Mouse (Mus musculus): ENCODE measurements around the gene Rnase1.
"Not testable (repeated sequence)": the region's sequence is repeated elsewhere in the genome, so short reads cannot be mapped to it uniquely, and the experiment has no call there.

Rnase1 gene

DNA sequence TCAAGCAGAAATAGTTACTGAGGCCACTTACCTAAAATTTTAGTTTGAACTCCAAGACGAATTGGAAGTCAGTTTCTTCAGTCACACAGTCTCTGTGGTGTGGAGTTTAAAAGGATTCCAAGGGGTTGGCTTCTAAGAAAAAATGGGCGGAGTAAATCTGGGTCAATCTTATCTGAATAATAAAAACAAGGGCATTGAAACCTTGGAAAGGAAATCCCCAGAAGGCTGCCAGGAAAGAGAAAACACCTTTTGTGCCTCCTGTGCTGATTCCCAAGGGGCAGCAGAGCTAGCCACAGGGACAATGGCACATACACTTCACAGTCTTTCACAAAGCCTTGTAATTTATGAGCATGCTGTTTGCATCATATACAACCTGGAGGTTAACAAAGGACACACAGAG, at the start of gene Rnase1:
Gene Rnase1, minus strand, starts transcription at position 101 of the 400 bp plus-strand sequence.
- no peak for DNase-seq

DNA sequence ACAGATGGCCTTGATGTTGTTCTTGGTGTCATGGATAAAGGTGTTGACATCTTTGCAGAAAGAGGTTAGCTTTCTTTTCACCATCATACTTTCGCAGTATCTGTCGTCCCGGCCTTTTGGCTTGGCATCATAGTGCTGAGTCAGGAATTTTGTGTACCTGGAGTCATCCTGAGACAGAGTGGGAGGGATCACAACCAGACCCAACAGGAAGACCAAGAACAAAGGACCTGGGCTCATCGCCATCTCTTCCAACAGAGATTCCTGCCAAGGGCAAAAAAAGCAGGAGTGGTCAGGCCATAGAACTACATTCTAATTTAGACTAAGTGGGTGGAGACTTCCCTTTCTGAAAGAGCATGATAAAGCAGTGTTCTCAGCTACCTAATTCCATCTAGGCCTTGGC, 49.1 kb upstream of the Rnase1 start:
- DNase-seq: no peak

- not testable (repeated sequence) for DNase-seq
Observed at GRCm38 (mm10) chr14:51181051-51181450, 34.5 kb upstream of the Rnase1 start.

DNA sequence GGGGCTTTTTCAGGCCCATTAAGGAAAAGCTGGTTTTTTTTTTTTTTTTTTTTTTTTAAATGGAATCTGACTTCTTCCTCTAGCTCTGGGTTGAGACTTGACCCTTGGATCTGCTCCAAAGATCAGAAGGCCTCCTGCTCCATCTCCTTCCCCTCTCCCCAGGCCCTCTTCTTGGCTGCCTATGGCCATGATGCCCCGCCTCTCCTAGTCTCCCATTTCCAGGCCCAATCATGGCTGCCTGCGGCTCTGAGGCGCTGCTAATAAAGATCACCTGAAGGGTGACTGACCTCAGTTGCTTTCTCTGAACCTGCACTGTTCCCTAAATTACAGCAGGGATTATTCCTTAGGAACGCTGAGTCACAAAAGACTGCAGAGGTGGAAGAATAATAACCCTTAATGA, 27.3 kb upstream of the Rnase1 start:
- no peak for DNase-seq

DNA sequence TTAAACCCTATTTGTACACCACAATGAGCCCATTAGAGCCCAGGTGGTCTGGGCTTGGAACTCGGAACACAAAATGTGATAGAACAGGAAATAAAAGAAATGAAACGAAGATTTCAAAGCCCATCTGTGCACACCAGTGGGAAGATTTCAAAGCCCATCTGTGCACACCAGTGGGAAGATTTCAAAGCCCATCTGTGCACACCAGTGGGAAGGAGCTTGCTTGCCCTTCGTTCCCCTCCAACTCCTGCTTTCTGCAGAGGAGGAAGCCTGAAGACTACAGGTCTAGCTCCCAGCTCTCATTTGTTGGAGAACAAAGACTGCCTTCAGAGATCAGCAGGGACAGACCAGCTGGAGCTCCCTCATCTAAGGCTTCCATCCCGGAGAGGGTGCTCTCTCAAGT, 26.4 kb upstream of the Rnase1 start:
- not testable (repeated sequence) for DNase-seq

GRCm38 (mm10) chr14:51172095-51172865, 25.7 kb upstream of the Rnase1 start:
- DNase-seq: peak; percentile 37

DNA sequence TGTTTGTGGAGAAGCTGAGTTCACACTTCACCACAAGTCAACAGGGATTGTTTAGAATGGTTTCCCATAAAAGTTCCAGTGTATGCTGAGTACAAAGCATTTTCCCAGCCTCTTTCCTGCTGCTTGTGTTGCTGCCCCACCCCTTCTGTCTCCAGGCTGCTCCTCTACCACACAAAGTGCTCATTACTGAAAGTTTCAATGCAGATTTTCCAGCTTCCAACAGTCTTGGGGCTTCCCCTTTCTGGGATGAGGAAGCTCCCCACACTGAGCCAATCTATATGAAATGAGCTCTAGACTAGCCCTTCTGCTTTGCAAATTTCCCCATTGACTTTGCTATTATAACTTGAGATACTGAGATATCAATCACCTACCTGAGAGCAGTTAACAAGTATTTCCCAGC, 19.5 kb upstream of the Rnase1 start:
- DNase-seq: no peak

GRCm38 (mm10) chr14:51165435-51165834, 18.9 kb upstream of the Rnase1 start:
- no peak for DNase-seq

DNA sequence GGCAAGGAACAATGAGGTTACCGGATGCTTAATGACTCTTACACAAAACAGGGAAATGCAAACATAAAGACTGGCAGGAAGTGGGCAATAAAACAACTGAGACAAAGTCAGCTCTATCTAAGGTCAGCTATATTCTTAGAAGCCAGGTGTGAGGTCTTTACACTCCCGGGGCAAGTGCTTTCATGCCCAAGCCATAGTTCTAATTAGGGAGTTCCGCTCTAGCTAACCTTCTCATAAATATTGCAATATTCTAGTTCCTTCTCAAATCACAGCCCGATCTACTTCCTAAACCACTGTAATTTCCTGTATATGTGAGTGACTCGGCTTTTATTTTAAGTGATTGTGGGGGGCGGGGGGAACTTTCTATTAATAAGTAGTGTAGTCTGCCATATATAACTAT, 16.7 kb upstream of the Rnase1 start:
- DNase-seq: not testable (repeated sequence)

DNA sequence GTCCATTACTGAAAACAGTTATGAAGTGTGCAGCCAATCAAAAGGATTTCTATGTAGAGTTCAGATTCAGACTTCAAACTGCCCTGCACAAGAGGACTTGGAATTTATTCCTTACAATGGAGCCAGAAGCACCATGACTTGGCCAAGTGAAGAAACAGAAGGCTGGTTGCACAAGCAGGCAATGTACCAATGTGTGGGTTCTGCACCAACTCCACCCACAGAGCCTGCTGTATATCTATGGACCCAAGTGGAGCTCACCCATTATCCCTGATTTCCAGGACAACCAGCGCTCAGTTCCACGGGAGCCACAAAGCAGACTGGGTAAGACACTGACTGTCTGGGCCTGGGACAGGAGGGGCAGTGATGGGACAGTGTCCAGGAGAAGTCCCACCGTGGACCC, 15.4 kb upstream of the Rnase1 start, which contains the start of gene Rnase2b:
Gene Rnase2b, plus strand, starts transcription at position 285 of the 400 bp plus-strand sequence.
- not testable (repeated sequence) for DNase-seq

DNA sequence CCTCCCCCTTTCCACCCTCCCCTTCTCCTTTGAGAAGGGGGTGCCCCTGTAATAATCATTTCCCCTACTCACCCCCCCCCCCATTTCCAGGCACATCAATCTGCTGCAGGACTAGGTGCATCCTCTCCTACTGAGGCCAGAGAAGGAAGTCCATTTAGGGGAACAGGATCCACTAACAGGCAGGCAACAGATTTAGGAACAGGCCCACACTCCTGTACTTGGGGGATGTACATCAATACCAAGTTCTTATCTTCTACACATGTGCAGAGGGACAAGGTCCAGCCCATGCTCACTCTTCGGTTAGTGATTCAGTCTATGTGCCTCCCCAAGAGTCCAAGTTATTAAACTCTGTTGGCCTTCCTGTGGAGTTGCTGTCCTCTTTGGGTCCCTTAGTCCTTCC, 10.5 kb upstream of the Rnase1 start:
- DNase-seq: no peak

- no peak for DNase-seq
Observed at GRCm38 (mm10) chr14:51156736-51157068, 10.1 kb upstream of the Rnase1 start.

DNA sequence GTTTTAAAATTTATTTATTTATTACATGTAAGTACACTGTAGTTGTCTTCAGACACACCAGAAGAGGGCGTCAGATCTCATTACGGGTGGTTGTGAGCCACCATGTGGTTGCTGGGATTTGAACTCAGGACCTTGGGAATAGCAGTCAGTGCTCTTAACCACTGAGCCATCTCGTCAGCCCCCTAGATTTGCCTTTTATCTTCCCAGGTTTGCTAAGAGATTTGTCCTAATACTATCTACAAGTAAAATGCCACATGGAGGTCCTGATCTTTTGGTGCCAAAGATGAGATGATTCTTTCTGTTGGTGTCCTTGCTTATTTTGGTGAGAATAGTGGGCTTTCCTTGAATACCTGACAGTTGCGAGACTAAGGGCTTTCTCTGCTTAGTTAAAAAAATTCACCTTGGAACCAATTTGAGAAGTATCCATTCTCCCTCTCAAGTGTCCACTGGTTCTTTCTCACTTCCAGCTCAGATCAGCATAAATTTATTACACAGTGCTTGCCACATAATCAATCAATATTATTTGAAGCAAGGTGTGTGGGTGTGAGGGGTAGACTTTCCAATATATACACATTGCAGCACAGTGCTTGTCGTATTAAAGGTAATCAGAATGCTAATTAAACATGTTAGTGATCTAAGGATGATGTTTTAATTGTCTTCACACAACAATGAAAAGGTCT, 9.6 kb upstream of the Rnase1 start:
- DNase-seq: no peak

DNA sequence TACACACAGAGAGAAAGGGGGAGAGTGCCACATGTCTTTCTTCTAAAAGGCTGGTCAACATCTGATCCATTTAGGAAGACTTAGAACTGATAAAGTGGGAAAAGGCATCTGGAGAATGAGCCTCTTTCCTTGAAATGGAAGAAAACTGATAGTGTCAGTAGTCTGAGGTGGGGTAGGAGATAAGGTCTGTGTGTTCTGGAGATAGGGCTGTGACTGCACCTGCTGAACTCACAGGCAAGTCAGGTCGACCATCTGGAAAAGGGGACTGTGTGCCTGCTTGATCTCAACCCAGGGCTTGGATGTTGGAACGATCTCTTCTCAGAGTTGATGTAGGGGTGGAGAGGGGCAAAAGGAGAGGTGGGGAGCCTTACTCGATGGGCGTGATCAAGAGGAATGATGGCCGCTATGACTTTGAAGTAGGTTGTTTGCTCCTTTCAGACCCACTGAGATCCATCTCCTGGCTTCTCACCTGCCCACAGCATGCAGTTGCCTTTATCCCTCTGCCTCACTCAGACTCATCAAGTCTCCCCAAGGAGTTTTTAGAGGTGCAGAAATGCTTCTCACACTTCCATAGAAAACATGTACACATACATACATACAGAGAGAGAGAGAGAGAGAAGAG, 5.8 kb upstream of the Rnase1 start:
- DNase-seq: no peak

GRCm38 (mm10) chr14:51150206-51150831, 3.7 kb upstream of the Rnase1 start:
- DNase-seq: no peak

DNA sequence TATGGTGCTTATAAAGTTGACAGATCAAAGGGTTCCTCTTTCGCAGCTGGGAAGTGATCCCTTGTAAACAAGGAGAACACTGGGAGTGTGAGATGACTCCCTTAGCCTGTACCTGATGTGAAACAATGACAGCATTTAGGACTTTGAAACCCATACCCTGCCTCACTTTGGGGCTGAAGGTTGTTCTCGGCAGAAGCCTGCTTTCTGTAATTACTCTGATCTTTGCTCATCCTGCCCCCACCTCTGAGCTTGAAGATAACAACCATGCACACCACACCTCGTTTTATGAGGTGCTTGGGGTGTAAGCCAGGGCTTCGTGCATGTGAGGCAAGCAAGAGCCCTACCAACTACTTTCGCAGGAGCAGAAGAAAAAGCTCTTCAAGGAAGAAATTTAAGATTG, 2.6 kb upstream of the Rnase1 start:
- DNase-seq: no peak

DNA sequence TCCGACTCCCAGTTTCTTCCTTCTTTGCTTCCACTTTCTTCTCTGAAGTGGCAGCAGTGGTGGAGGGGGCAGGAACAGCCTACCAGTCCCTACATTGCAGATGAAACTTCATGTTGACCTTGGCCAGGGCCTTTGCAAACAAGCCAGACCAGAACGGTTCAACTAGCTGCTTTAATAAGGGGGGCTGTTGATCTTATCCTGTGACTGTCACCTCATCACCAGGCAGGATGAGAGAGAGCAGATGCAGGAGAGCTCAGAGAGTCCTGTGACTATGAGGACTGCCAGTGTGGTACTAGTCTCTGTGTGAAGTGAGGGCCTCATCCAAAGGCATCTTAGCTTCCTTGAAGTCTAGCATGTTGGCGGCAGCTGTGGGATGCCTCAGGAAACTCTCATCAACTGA, 1.4 kb upstream of the Rnase1 start:
- no peak for DNase-seq

GRCm38 (mm10) chr14:51145521-51145920, 1.1 kb downstream of the Rnase1 start:
- DNase-seq: no peak

DNA sequence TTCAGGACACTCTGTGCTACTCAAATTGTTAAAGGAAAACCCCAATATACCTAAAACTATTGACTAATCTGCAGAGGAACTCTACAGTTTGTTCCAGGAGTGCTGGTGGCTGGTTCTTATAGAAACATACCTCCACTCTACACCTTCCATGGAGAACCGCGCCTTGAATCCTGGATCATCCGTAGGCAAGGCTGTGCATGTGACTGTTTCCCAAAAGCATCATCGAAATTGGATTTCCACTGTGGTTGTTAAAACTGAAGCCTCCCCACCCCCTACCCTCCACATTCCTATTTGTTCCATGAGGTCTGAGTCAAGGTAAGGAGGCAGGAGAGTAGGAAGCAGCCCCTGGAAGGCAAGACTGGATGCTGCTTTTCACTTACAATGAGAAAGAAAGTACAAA, 2.1 kb downstream of the Rnase1 start:
- no peak for DNase-seq

DNA sequence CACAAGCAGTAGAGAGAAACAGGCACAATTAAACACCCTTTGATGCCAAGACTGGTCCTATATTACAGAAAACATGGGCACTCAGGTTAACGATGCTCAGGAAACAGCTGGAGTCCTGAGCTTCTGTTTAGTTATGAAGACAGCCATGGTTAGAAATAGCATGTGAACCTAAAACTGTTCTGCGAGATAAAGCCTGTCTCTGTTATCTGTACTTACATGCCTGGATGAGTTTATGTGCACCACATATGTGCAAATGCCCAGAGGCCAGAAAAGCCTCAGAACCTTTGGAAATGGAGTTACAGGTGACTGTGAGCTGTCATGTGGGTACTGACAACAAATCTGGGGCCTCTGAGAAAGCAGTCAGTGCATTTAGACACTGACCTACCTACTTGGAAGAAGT, 2.6 kb downstream of the Rnase1 start:
- DNase-seq: no peak

- DNase-seq: no peak
Observed at GRCm38 (mm10) chr14:51143287-51143686, 3.3 kb downstream of the Rnase1 start.

- DNase-seq: no peak
Observed at GRCm38 (mm10) chr14:51142568-51142967, 4.0 kb downstream of the Rnase1 start.

- DNase-seq: no peak
Observed at GRCm38 (mm10) chr14:51142119-51142518, 4.5 kb downstream of the Rnase1 start.

GRCm38 (mm10) chr14:51140342-51140741, 6.2 kb downstream of the Rnase1 start:
- DNase-seq: no peak

Measured in thymus, postnatal 4 days (tissue).